Mouse (Mus musculus): ENCODE data around the gene Catip.

GRCm38 (mm10) chr1:74411753-74412325, 49.9 kb downstream of the Catip start:
- no peak for TF ChIP-seq CTCF (IDR thresholded peaks at IDR 0.05; ENCODE audit: borderline replicate concordance, extremely low read depth, insufficient read depth, insufficient read length)
- no peak for TF ChIP-seq POLR2A (IDR thresholded peaks at IDR 0.05; ENCODE audit: borderline replicate concordance, extremely low read depth, insufficient read depth, insufficient read length, poor library complexity, severe bottlenecking)

Measured in brain, embryonic 14.5 days (tissue).